In the genomic region with DNA sequence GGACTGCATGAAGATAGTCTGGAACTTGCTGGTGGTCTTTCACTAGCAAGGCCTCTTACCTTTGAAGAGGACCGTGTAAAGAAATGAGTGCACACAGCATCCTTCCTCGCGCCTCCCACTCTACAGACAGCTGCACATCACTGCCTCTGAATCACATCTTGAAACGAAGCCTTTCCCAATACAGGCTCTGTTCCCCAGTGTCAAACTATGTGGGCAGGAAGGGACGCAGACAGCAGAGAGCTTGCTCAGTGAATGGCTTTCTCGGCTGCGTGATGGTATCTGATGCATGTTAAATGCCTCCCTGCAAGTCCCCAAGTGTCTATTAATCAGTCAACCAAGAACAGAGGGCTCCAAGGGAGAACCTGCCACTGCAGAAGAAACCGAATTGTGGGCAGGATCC, we compare ENCODE assay signal across 20 mouse cellular contexts.
DNase-seq lines count a peak whose midpoint lies in the region; ATAC-seq and TF ChIP-seq lines count a peak whose summit lies in the region.
"Had no signal": no experiment of that assay in that cellular context is flagged by ENCODE, and none has a peak within 500 bp of the region (broad histone marks: within the 10 kb centered on the region; RNA-seq: fewer than 3 reads in every experiment).

No protein-coding gene starts in this region.

- ATAC-seq in Patski: peak; percentile 86
- ATAC-seq: CD4-positive, CD25-positive, alpha-beta regulatory T cell, adult 4 months; forebrain, embryonic 13.5 days had no signal

- CTCF ChIA-PET in Patski (lab: Charles Lee): interaction anchor here (0.7 to 1.2 kb wide), 3 partner anchors 22 to 36 kb away, joined by 3 read pairs; no protein-coding TSS in a partner anchor

- in situ Hi-C loops in Patski (cut with MboI; ENCODE audit: low pct_unique_long_range_greater_than_20kb): no loop called here

- peaks cover 74% of the 10 kb centered on the region for H3K4me1 ChIP-seq in heart, embryonic 10.5 days
- H3K4me1 ChIP-seq in lung, adult 2 months (ENCODE audit: control insufficient read depth, insufficient read depth, low read length): no peaks in the 10 kb centered on the region

- H3K27ac ChIP-seq in heart, embryonic 10.5 days: 0 out of 2 replicates have a peak overlapping the region, but pooled peaks have one; percentile 9
- peak overlapping the region; percentile 43; the same call in 1 of the 2 replicates for H3K27ac ChIP-seq in layer of hippocampus, adult 2 months
- H3K27ac ChIP-seq: embryonic facial prominence, embryonic 10.5 days; heart, embryonic 13.5 days; hindbrain, embryonic 12.5 days had no signal

- no peak for TF ChIP-seq CTCF in layer of hippocampus, adult 2 months (conservative IDR thresholded peaks at IDR 0.05)
- no peak for TF ChIP-seq CTCF in Patski (IDR thresholded peaks at IDR 0.05)
- no peak for TF ChIP-seq CTCF in lung, adult 2 months (IDR thresholded peaks at IDR 0.05; ENCODE audit: insufficient read depth, low read length)

- POLR2A ChIA-PET in Patski (lab: Charles Lee): interaction anchor here (1.0 kb wide), 1 partner anchor 10 kb away, joined by 4 read pairs; no protein-coding TSS in a partner anchor

- 61% methylated on average over 8 of the region's 8 CpGs for WGBS in heart, embryonic 10.5 days
- WGBS in lung, adult 2 months: 77% methylated on average over 8 of the region's 8 CpGs

- no peak for DNase-seq in heart, embryonic 10.5 days (ENCODE audit: low spot score)
- DNase-seq in heart, adult 11 months: no peak
- no peak for DNase-seq in layer of hippocampus, adult 2 months (ENCODE audit: low spot score in 2 of 2)
- no peak for DNase-seq in layer of hippocampus, adult 11-12 months (ENCODE audit: low spot score)
- DNase-seq in Patski (ENCODE audit: low read depth, low spot score): peak; percentile 42
- no peak for DNase-seq in lung, adult 2 months
- DNase-seq in left cerebral cortex, adult 9 months (ENCODE audit: low spot score in 2 of 2): no peak
- DNase-seq: adrenal gland, adult 2 months; adrenal gland, postnatal 25 days; B cell, adult 2 months; cerebellum, adult 2 months; cerebellum, postnatal 10 days; forebrain, postnatal 0 days; gastrocnemius, postnatal 14 days; heart, postnatal 36 days had no signal

- H3K9me3 ChIP-seq in heart, embryonic 10.5 days: no peaks in the 10 kb centered on the region
- H3K9me3 ChIP-seq: embryonic facial prominence, embryonic 10.5 days; forebrain, embryonic 13.5 days; heart, embryonic 13.5 days; hindbrain, embryonic 12.5 days had no signal

- TF ChIP-seq POLR2A in lung, adult 2 months (IDR thresholded peaks at IDR 0.05; ENCODE audit: borderline replicate concordance, extremely low read depth, low read depth, low read length): no peak

- no peak overlapping the region for H3K4me3 ChIP-seq in heart, embryonic 10.5 days
- H3K4me3 ChIP-seq in layer of hippocampus, adult 2 months: no peak overlapping the region
- H3K4me3 ChIP-seq in lung, adult 2 months (replicated peaks; ENCODE audit: extremely low read depth, low read depth, low read length): no peak overlapping the region
- H3K4me3 ChIP-seq: embryonic facial prominence, embryonic 10.5 days; forebrain, embryonic 13.5 days; heart, embryonic 13.5 days; hindbrain, embryonic 12.5 days had no signal

- no peaks in the 10 kb centered on the region for H3K36me3 ChIP-seq in heart, embryonic 10.5 days
- H3K36me3 ChIP-seq: embryonic facial prominence, embryonic 10.5 days; heart, embryonic 13.5 days; hindbrain, embryonic 12.5 days had no signal

- no peaks in the 10 kb centered on the region for H3K27me3 ChIP-seq in heart, embryonic 10.5 days (ENCODE audit: insufficient read depth, poor library complexity, severe bottlenecking)
- H3K27me3 ChIP-seq in Patski: no peaks in the 10 kb centered on the region
- H3K27me3 ChIP-seq: forebrain, embryonic 13.5 days; heart, embryonic 13.5 days; hindbrain, embryonic 12.5 days had no signal
